Mouse (Mus musculus) limb, embryonic 14.5 days (tissue): ENCODE data around the gene Sco1. TPM values are rescaled to one million over a fixed set of nuclear protein-coding genes. Genes with fewer than 3 reads are reported as not detected.

ENCODE experiments used
- ATAC-seq: fragments of 200-750 bp; cut with Nextera tagmentation; 2 replicates; pipeline ENCODE4 v1.8.0; 2017; ENCODE audit warnings: low read depth, moderate number of reproducible peaks, moderate TSS enrichment; ENCODE audit not compliant: low FRiP score
- DNase-seq: peaks from one replicate; pipeline ENCODE4 v3.0.0-alpha.2; 2015; ENCODE audit warnings: low spot score
- H3K27ac ChIP-seq: fragments of 300-500 bp; sonication (generic); replicated peaks from 2 replicates; pipeline ENCODE4 v1.5.1; 2014; ENCODE audit warnings: low read depth, mild to moderate bottlenecking, low read length, moderate library complexity, mixed read lengths
- H3K27me3 ChIP-seq: fragments of 300-500 bp; sonication (generic); 2 replicates; pipeline ENCODE4 v1.6.1; 2014; ENCODE audit warnings: low read length, mixed read lengths; ENCODE audit not compliant: control insufficient read depth, insufficient read depth
- H3K36me3 ChIP-seq: fragments of 300-500 bp; sonication (generic); 2 replicates; pipeline ENCODE4 v1.6.1; 2014; ENCODE audit warnings: mild to moderate bottlenecking, low read length, moderate library complexity, mixed read lengths; ENCODE audit not compliant: control insufficient read depth, insufficient read depth
- H3K4me1 ChIP-seq: fragments of 300-500 bp; sonication (generic); 2 replicates; pipeline ENCODE4 v1.6.1; 2014; ENCODE audit warnings: antibody characterized with exemption, low read length, mixed read lengths; ENCODE audit not compliant: control insufficient read depth, insufficient read depth
- H3K4me2 ChIP-seq: fragments of 300-500 bp; sonication (generic); replicated peaks from 2 replicates; pipeline ENCODE4 v1.6.1; 2014; ENCODE audit warnings: low read depth, mild to moderate bottlenecking, low read length, moderate library complexity; ENCODE audit not compliant: severe bottlenecking
- H3K4me3 ChIP-seq: fragments of 300-500 bp; sonication (generic); replicated peaks from 2 replicates; pipeline ENCODE4 v1.5.1; 2014; ENCODE audit warnings: low read length
- H3K9ac ChIP-seq: fragments of 300-500 bp; sonication (generic); 2 replicates; pipeline ENCODE4 v1.6.1; 2014; ENCODE audit warnings: mild to moderate bottlenecking, low read depth, low read length, moderate library complexity; ENCODE audit not compliant: severe bottlenecking
- H3K9me3 ChIP-seq: fragments of 300-500 bp; sonication (generic); 2 replicates; pipeline ENCODE4 v1.6.1; 2016; ENCODE audit warnings: low read length; ENCODE audit not compliant: control insufficient read depth
- POLR2A ChIP-seq: fragments of 200-500 bp; IDR thresholded peaks from 2 replicates; pipeline ENCODE4 v1.8.0; 2012; ENCODE audit warnings: inconsistent platforms, mild to moderate bottlenecking, moderate library complexity, borderline replicate concordance; ENCODE audit not compliant: insufficient read depth, insufficient read length; ENCODE audit errors: extremely low read depth
- WGBS: fragments of 180-500 bp; shearing (Covaris S2); extraction: QIAGEN DNeasy Blood & Tissue Kit; methylation state at CpG from one replicate; pipeline ENCODE4 v1.1.7; 2014; 5-methylcytosine and 5-hydroxymethylcytosine counted together
- polyA plus RNA-seq, 2 experiments: library from polyadenylated mRNA; depleted of rRNA in 1 of 2; stranded (reverse) in 1 of 2; unstranded in 1 of 2; fragments of >200 nt; fragmentation: Nextera tagmentation in 1 of 2; extraction: Ambion mirVana in 1 of 2; gene quantifications; 2 replicates each; pipeline versions ENCODE4 v1.2.1 to v1.2.3; 2012 to 2014

Sco1 gene
- polyA plus RNA-seq, 2 experiments: 8.8 to 15.8 TPM

DNA sequence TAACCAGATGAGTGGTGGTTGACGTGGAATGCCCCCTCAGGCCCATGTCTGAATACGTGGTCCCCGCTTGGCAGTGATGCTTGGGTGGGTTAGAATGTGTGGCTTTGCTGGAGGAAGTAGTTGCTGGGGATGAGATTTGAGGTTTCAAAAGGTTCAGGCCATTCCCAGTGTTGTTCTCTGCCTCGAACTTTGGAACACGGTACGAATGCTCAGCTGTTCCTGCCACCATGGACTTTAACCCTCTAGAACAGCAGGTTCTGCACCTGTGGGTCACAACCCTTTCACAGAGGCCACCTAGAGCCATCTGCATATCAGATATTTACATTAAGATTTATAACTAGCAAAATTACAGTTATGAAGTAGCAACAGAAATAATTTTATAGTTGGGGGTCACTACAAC, 16.2 kb upstream of the Sco1 start:
- Histone ChIP-seq H3K4me1 (no peaks in the 10 kb centered on the region), H3K36me3 (peaks cover 45% of the 10 kb centered on the region), H3K4me3 (no peak overlapping the region), H3K9ac (no peak overlapping the region), H3K4me2 (no peak overlapping the region), H3K27ac (no peak overlapping the region), H3K9me3 (no peaks in the 10 kb centered on the region), H3K27me3 (no peaks in the 10 kb centered on the region)
- ATAC-seq (no peak), DNase-seq (no peak)
- TF ChIP-seq POLR2A: no peak
- WGBS: 90% methylated on average over 6 of the region's 6 CpGs

DNA sequence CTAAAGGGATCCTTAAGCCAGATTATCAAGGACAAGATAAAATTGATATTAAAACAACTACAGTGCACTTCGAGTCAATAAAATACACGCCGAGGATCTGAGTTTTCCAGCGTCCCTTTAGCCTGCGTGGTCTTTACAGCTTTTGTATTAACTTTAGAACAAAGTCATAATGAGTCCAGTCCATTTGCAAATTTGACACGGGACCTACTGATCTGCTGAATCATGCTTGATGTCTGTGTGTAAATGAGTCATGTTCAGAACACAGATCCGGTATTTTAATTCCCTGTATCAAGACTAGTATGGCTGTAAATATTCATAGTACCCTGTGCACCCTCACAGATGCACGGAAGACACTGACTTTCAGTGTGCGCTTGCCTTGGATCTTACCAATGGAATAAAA, 15.6 kb upstream of the Sco1 start:
- Histone ChIP-seq H3K4me3 (no peak overlapping the region), H3K36me3 (peaks cover 52% of the 10 kb centered on the region), H3K27ac (no peak overlapping the region), H3K4me2 (no peak overlapping the region), H3K9ac (no peak overlapping the region), H3K9me3 (no peaks in the 10 kb centered on the region), H3K27me3 (no peaks in the 10 kb centered on the region), H3K4me1 (no peaks in the 10 kb centered on the region)
- 92% methylated on average over 9 of the region's 9 CpGs for WGBS
- no peak for TF ChIP-seq POLR2A
- ATAC-seq (no peak), DNase-seq (no peak)

DNA sequence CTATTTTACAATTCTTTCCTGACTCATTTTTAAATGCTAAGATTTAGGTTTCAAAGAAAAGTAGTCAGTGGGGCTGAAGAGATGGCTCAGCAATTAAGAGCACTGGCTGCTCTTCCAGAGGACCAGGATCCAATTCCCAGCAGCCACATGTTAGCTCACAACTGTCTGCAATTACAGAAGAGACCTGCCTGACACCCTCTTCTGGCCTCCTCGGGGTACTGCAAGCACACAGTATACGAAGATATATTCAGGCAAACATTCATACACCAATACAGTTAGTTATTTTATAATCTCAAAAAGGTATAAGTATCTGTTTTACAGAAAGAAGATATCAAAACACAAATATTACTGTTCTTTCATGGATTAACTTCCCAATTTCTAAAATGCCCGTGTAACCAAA, 12.7 kb upstream of the Sco1 start:
- WGBS: 94% methylated on average over 3 of the region's 3 CpGs
- H3K36me3 ChIP-seq: peaks cover 58% of the 10 kb centered on the region
- no peaks in the 10 kb centered on the region for H3K27me3 ChIP-seq
- no peak for DNase-seq
- no peak overlapping the region for H3K4me2 ChIP-seq
- H3K9ac ChIP-seq: no peak overlapping the region
- no peaks in the 10 kb centered on the region for H3K9me3 ChIP-seq
- no peak for ATAC-seq
- no peaks in the 10 kb centered on the region for H3K4me1 ChIP-seq
- TF ChIP-seq POLR2A: no peak
- no peak overlapping the region for H3K4me3 ChIP-seq
- H3K27ac ChIP-seq: no peak overlapping the region

DNA sequence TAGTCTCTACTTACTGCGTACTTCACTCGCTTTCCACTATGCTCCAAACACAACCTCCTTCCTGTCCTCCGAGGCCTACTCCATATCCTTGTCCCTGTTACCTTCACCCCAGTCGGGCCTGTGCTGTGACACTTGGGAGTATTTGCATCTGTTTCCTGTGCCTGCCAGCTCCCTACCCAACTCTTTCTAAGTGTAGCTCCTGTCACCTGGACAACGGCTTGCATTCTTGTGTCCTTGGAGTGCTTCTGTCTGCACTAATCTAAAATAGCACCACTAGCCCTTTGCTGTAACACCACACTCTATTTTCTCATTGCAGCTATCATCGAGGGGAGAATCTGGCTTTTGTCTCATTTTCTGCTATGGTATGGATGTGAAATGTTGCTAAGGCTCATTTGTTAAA, 12.0 kb upstream of the Sco1 start:
- ATAC-seq (no peak), DNase-seq (no peak)
- Histone ChIP-seq H3K4me3 (no peak overlapping the region), H3K9me3 (no peaks in the 10 kb centered on the region), H3K4me1 (no peaks in the 10 kb centered on the region), H3K4me2 (no peak overlapping the region), H3K36me3 (peaks cover 63% of the 10 kb centered on the region), H3K27ac (no peak overlapping the region), H3K9ac (no peak overlapping the region), H3K27me3 (no peaks in the 10 kb centered on the region)
- WGBS: 96% methylated on average over 6 of the region's 6 CpGs
- TF ChIP-seq POLR2A: no peak

DNA sequence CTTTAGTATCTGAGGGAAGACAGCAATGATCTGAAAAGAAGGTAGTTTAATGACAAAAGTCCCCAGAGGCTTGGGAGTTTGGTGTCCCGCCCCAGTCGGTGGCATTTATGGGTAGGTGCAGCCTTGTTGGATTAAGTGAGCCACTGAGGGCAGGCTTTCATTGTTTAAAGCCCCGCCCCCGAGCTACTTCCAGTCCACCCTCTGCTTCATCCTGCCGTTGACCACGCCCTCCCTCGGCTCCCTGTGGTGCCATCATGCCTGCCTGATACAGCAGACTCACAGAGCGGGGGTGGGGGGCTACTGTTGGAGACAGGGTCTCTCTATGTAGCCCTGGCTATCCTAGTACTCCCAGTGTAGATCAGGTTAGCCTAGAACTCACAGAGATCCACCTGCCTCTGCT, 9.5 kb upstream of the Sco1 start:
- DNase-seq: no peak
- no peaks in the 10 kb centered on the region for H3K9me3 ChIP-seq
- H3K4me1 ChIP-seq: no peaks in the 10 kb centered on the region
- WGBS: 50% methylated on average over 8 of the region's 8 CpGs
- ATAC-seq: no peak
- no peak for TF ChIP-seq POLR2A
- no peak overlapping the region for H3K4me3 ChIP-seq
- no peaks in the 10 kb centered on the region for H3K27me3 ChIP-seq
- no peak overlapping the region for H3K27ac ChIP-seq
- H3K36me3 ChIP-seq: peaks cover 54% of the 10 kb centered on the region
- no peak overlapping the region for H3K9ac ChIP-seq
- H3K4me2 ChIP-seq: no peak overlapping the region

DNA sequence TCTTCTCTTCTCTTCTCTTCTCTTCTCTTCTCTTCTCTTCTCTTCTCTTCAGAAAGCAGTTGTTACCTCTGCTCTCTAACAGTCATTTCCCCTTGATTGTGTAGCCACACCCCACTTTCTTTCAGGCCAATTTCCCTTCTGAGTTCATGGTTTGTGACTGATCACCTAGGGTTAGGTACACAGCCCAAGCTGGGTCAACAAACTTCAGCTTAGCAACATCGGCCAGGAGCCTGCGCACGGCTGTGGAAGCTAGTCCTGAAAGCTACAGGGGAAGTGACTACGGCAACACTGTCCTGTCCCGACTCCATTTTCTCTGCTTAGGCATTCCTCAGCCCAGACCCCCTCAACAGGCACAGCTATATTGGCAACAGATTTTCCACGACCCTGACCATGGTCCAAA, 7.5 kb upstream of the Sco1 start:
- Histone ChIP-seq H3K4me2 (no peak overlapping the region), H3K4me3 (no peak overlapping the region), H3K9ac (no peak overlapping the region), H3K9me3 (no peaks in the 10 kb centered on the region), H3K27me3 (no peaks in the 10 kb centered on the region), H3K4me1 (no peaks in the 10 kb centered on the region), H3K27ac (no peak overlapping the region), H3K36me3 (peaks cover 34% of the 10 kb centered on the region)
- TF ChIP-seq POLR2A: no peak
- 88% methylated on average over 6 of the region's 6 CpGs for WGBS
- DNase-seq: no peak
- ATAC-seq: no peak
